Mouse (Mus musculus): ENCODE results near the gene Bloc1s5.

GRCm38 (mm10) chr13:38615656-38616055 is 19.3 kb downstream of the Bloc1s5 start:
- TF ChIP-seq POLR2A (IDR thresholded peaks at IDR 0.05; ENCODE audit: borderline replicate concordance, extremely low read depth, low read depth, low read length) (no peak), CTCF (IDR thresholded peaks at IDR 0.05; ENCODE audit: insufficient read depth, low read length) (no peak)

Data from lung, adult 2 months (tissue).